Mouse (Mus musculus): Measurements from ENCODE around the gene Hist1h2an. TPM values are rescaled to one million over a fixed set of nuclear protein-coding genes. Genes with fewer than 3 reads are reported as not detected.

Hist1h2an gene
- total and polyA plus RNA-seq, 3 experiments, result 8.6 to 1,740 (median 1,204) TPM

- DNase-seq (ENCODE audit: low read depth, low spot score), result peak; percentile 89
- Histone ChIP-seq H3K36me3 (ENCODE audit: control insufficient read depth in 1 of 2, insufficient read depth in 2 of 2, low read length in 2 of 2) (peaks cover 0 to 43% of the 10 kb centered on the region in 2 experiments; a peak in 2 of 4 replicates), H3K27ac (ENCODE audit: control insufficient read depth, low read depth, low read length) (peak overlapping the region; percentile 96), H3K4me3 (ENCODE audit: control insufficient read depth in 1 of 2, insufficient read depth in 1 of 2, low read depth in 2 of 2, low read length in 2 of 2) (peak overlapping the region; percentile 16 to 53; a peak in 3 of 4 replicates), H3K9ac (ENCODE audit: control insufficient read depth, low read depth, low read length, poor library complexity, severe bottlenecking) (peak overlapping the region; percentile 69), H3K9me3 (replicated peaks; ENCODE audit: insufficient read depth, low read length) (no peaks in the 10 kb centered on the region), H3K79me2 (ENCODE audit: control insufficient read depth, insufficient read depth, low read length, poor library complexity) (no peaks in the 10 kb centered on the region; the same call in 1 of the 2 replicates), H3K4me1 (ENCODE audit: control insufficient read depth in 1 of 2, insufficient read depth in 2 of 2, low read length in 2 of 2) (peaks cover 2 to 9% of the 10 kb centered on the region in 2 experiments; a peak in 2 of 4 replicates), H3K27me3 (ENCODE audit: control insufficient read depth in 1 of 2, insufficient read depth in 2 of 2, low read length in 2 of 2) (no peaks in the 10 kb centered on the region)
- TF ChIP-seq POLR2A (IDR thresholded peaks at IDR 0.05; ENCODE audit: control insufficient read depth in 1 of 2, insufficient read depth in 1 of 2, low read depth in 1 of 2, low read length in 2 of 2, poor library complexity in 1 of 2) (0 out of 4 replicates have a peak, but pooled peaks of 1 of the 2 experiments have one; percentile 25), POLR2AphosphoS5 (IDR thresholded peaks at IDR 0.05; ENCODE audit: borderline replicate concordance, low read depth, low read length) (peak; percentile 90; the same call in 1 of the 2 replicates), E2F4 (IDR thresholded peaks at IDR 0.05; ENCODE audit: borderline replicate concordance, low read depth, low read length) (no peak)
These were observed 674 bp downstream of the Hist1h2an start for GRCm38 (mm10) chr13:21786189-21786898.

DNA sequence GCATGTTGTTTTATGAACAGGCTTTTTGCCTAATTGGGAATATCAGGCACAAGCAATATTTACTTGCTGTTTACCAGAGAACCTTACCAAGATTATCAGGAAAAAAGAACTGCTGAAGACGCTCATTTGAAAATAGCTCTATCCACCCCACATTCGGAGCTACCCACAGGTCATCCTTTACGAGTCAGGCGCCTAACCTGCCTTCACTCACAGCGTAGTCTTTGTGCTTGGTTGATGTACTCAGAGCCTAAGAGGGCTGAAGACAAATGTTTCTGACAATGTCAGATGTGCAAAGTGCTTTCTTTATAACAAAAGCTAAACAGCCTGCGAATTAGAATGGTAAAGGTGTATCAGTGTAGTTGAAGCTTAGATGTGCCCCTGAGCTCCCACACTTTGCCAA, 2.7 kb downstream of the Hist1h2an start:
- Histone ChIP-seq H3K9me3 (replicated peaks; ENCODE audit: insufficient read depth, low read length) (no peaks in the 10 kb centered on the region), H3K4me3 (ENCODE audit: control insufficient read depth in 1 of 2, insufficient read depth in 1 of 2, low read depth in 2 of 2, low read length in 2 of 2) (peak overlapping the region; percentile 8 to 9), H3K4me1 (ENCODE audit: control insufficient read depth in 1 of 2, insufficient read depth in 2 of 2, low read length in 2 of 2) (peaks cover 0 to 3% of the 10 kb centered on the region in 2 experiments; a peak in 2 of 4 replicates), H3K27ac (ENCODE audit: control insufficient read depth, low read depth, low read length) (peak overlapping the region; percentile 93), H3K79me2 (ENCODE audit: control insufficient read depth, insufficient read depth, low read length, poor library complexity) (peaks cover 7% of the 10 kb centered on the region; the same call in 1 of the 2 replicates), H3K27me3 (ENCODE audit: control insufficient read depth in 1 of 2, insufficient read depth in 2 of 2, low read length in 2 of 2) (no peaks in the 10 kb centered on the region), H3K9ac (ENCODE audit: control insufficient read depth, low read depth, low read length, poor library complexity, severe bottlenecking) (peak overlapping the region; percentile 65), H3K36me3 (ENCODE audit: control insufficient read depth in 1 of 2, insufficient read depth in 2 of 2, low read length in 2 of 2) (peaks cover 0 to 37% of the 10 kb centered on the region in 2 experiments; a peak in 2 of 4 replicates)
- peak; percentile 71 for DNase-seq (ENCODE audit: low read depth, low spot score)
- TF ChIP-seq SMC3 (IDR thresholded peaks at IDR 0.05; ENCODE audit: low read depth, low read length) (no peak), NRF1 (IDR thresholded peaks at IDR 0.05; ENCODE audit: insufficient read depth, low read depth, low read length, poor library complexity, severe bottlenecking) (no peak), POLR2AphosphoS5 (IDR thresholded peaks at IDR 0.05; ENCODE audit: borderline replicate concordance, low read depth, low read length) (no peak), ZMIZ1 (IDR thresholded peaks at IDR 0.05; ENCODE audit: low read depth, low read length) (no peak), KAT2A (conservative IDR thresholded peaks at IDR 0.05; ENCODE audit: low read depth, low read length) (no peak), POLR2A (IDR thresholded peaks at IDR 0.05; ENCODE audit: control insufficient read depth in 1 of 2, insufficient read depth in 1 of 2, low read depth in 1 of 2, low read length in 2 of 2, poor library complexity in 1 of 2) (no peak), CHD1 (IDR thresholded peaks at IDR 0.05; ENCODE audit: low read depth, low read length) (no peak), MAFK (IDR thresholded peaks at IDR 0.05; ENCODE audit: borderline replicate concordance, low read depth, low read length) (no peak), USF1 (IDR thresholded peaks at IDR 0.05; ENCODE audit: low read depth, low read length) (no peak), ZC3H11A (IDR thresholded peaks at IDR 0.05; ENCODE audit: low read depth, low read length) (no peak), TBP (IDR thresholded peaks at IDR 0.05; ENCODE audit: low read depth, low read length) (no peak), MEF2A (IDR thresholded peaks at IDR 0.05; ENCODE audit: extremely low read depth, insufficient replicate concordance, low read depth, low read length, poor library complexity, severe bottlenecking) (no peak), SIN3A (IDR thresholded peaks at IDR 0.05; ENCODE audit: low read length) (no peak), USF2 (IDR thresholded peaks at IDR 0.05; ENCODE audit: borderline replicate concordance in 1 of 2, insufficient read depth in 1 of 2, low read depth in 1 of 2, low read length in 2 of 2) (no peak), ETS1 (IDR thresholded peaks at IDR 0.05; ENCODE audit: low read depth, low read length) (no peak), TAL1 (IDR thresholded peaks at IDR 0.05; ENCODE audit: low read length) (no peak)
